Mouse (Mus musculus): ENCODE data around the gene Cdc40. TPM values are rescaled to one million over a fixed set of nuclear protein-coding genes. Genes with fewer than 3 reads are reported as not detected.

Cdc40 gene
- polyA plus RNA-seq, 1 experiment: 9.3 TPM

GRCm38 (mm10) chr10:40896656-40897055 lies 13.5 kb upstream of the Cdc40 start:
- H3K36me3 ChIP-seq (ENCODE audit: control insufficient read depth, insufficient read depth): no peaks in the 10 kb centered on the region
- TF ChIP-seq TCF3 (IDR thresholded peaks at IDR 0.05; ENCODE audit: insufficient read length, low read depth) (no peak), MYOG (IDR thresholded peaks at IDR 0.05; ENCODE audit: control insufficient read depth in 1 of 3, insufficient read depth in 1 of 3, insufficient read length in 2 of 3, low read depth in 2 of 3) (no peak), E2F4 (IDR thresholded peaks at IDR 0.05; ENCODE audit: insufficient read depth) (no peak), MAX (IDR thresholded peaks at IDR 0.05; ENCODE audit: low read depth) (no peak), CEBPB (IDR thresholded peaks at IDR 0.05; ENCODE audit: insufficient read depth, poor library complexity, severe bottlenecking) (no peak), SRF (IDR thresholded peaks at IDR 0.05; ENCODE audit: control insufficient read depth, insufficient read length, low read depth) (no peak), USF1 (IDR thresholded peaks at IDR 0.05; ENCODE audit: low read depth) (no peak), REST (IDR thresholded peaks at IDR 0.05; ENCODE audit: insufficient read depth, insufficient read length) (no peak), POLR2AphosphoS2 (IDR thresholded peaks at IDR 0.05; ENCODE audit: insufficient read length, low read depth) (no peak), MYOD1 (IDR thresholded peaks at IDR 0.05; ENCODE audit: control insufficient read depth in 1 of 3, insufficient read length in 2 of 3, low read depth in 2 of 3) (no peak)
- no peaks in the 10 kb centered on the region for H3K79me2 ChIP-seq (ENCODE audit: control insufficient read depth, insufficient read depth)
- no peak overlapping the region for H3K4me3 ChIP-seq
- H3K27me3 ChIP-seq (ENCODE audit: control insufficient read depth, insufficient read depth, insufficient read length): no peaks in the 10 kb centered on the region
- H3ac ChIP-seq (ENCODE audit: control insufficient read depth, insufficient read length): no peak overlapping the region
- H3K4me2 ChIP-seq (ENCODE audit: low read depth): no peak overlapping the region

- no peaks in the 10 kb centered on the region for H3K79me2 ChIP-seq (ENCODE audit: control insufficient read depth, insufficient read depth)
- no peak overlapping the region for H3K4me2 ChIP-seq (ENCODE audit: low read depth)
- no peak for TF ChIP-seq SRF (IDR thresholded peaks at IDR 0.05; ENCODE audit: control insufficient read depth, insufficient read length, low read depth)
- no peak for TF ChIP-seq MAX (IDR thresholded peaks at IDR 0.05; ENCODE audit: low read depth)
- no peak for TF ChIP-seq TCF12 (IDR thresholded peaks at IDR 0.05; ENCODE audit: insufficient read depth, poor library complexity, severe bottlenecking)
- TF ChIP-seq TCF3 (IDR thresholded peaks at IDR 0.05; ENCODE audit: insufficient read length, low read depth): no peak
- TF ChIP-seq USF1 (IDR thresholded peaks at IDR 0.05; ENCODE audit: low read depth): no peak
- TF ChIP-seq POLR2A (IDR thresholded peaks at IDR 0.05; ENCODE audit: insufficient read length, low read depth): no peak
- TF ChIP-seq CEBPB (IDR thresholded peaks at IDR 0.05; ENCODE audit: insufficient read depth, poor library complexity, severe bottlenecking): no peak
- no peak for TF ChIP-seq E2F4 (IDR thresholded peaks at IDR 0.05; ENCODE audit: insufficient read depth)
- TF ChIP-seq MYOD1 (IDR thresholded peaks at IDR 0.05; ENCODE audit: control insufficient read depth in 1 of 3, insufficient read length in 2 of 3, low read depth in 2 of 3): no peak
- no peak for TF ChIP-seq REST (IDR thresholded peaks at IDR 0.05; ENCODE audit: insufficient read depth, insufficient read length)
- TF ChIP-seq MYOG (IDR thresholded peaks at IDR 0.05; ENCODE audit: control insufficient read depth in 1 of 3, insufficient read depth in 1 of 3, insufficient read length in 2 of 3, low read depth in 2 of 3): no peak
- no peak for TF ChIP-seq POLR2AphosphoS2 (IDR thresholded peaks at IDR 0.05; ENCODE audit: insufficient read length, low read depth)
- H3K4me3 ChIP-seq: no peak overlapping the region
- no peaks in the 10 kb centered on the region for H3K36me3 ChIP-seq (ENCODE audit: control insufficient read depth, insufficient read depth)
- H3K27me3 ChIP-seq (ENCODE audit: control insufficient read depth, insufficient read depth, insufficient read length): no peaks in the 10 kb centered on the region
- no peak overlapping the region for H3ac ChIP-seq (ENCODE audit: control insufficient read depth, insufficient read length)
Measured at GRCm38 (mm10) chr10:40895765-40896164, 12.7 kb upstream of the Cdc40 start.

- H3K36me3 ChIP-seq (ENCODE audit: control insufficient read depth, insufficient read depth): no peaks in the 10 kb centered on the region
- no peak for TF ChIP-seq MAX (IDR thresholded peaks at IDR 0.05; ENCODE audit: low read depth)
- TF ChIP-seq SRF (IDR thresholded peaks at IDR 0.05; ENCODE audit: control insufficient read depth, insufficient read length, low read depth): no peak
- TF ChIP-seq CEBPB (IDR thresholded peaks at IDR 0.05; ENCODE audit: insufficient read depth, poor library complexity, severe bottlenecking): no peak
- no peak for TF ChIP-seq MYOD1 (IDR thresholded peaks at IDR 0.05; ENCODE audit: control insufficient read depth in 1 of 3, insufficient read length in 2 of 3, low read depth in 2 of 3)
- no peak for TF ChIP-seq POLR2AphosphoS2 (IDR thresholded peaks at IDR 0.05; ENCODE audit: insufficient read length, low read depth)
- TF ChIP-seq TCF12 (IDR thresholded peaks at IDR 0.05; ENCODE audit: insufficient read depth, poor library complexity, severe bottlenecking): no peak
- TF ChIP-seq USF1 (IDR thresholded peaks at IDR 0.05; ENCODE audit: low read depth): no peak
- no peak for TF ChIP-seq POLR2A (IDR thresholded peaks at IDR 0.05; ENCODE audit: insufficient read length, low read depth)
- TF ChIP-seq TCF3 (IDR thresholded peaks at IDR 0.05; ENCODE audit: insufficient read length, low read depth): no peak
- no peak for TF ChIP-seq MYOG (IDR thresholded peaks at IDR 0.05; ENCODE audit: control insufficient read depth in 1 of 3, insufficient read depth in 1 of 3, insufficient read length in 2 of 3, low read depth in 2 of 3)
- H3ac ChIP-seq (ENCODE audit: control insufficient read depth, insufficient read length): no peak overlapping the region
- H3K27me3 ChIP-seq (ENCODE audit: control insufficient read depth, insufficient read depth, insufficient read length): no peaks in the 10 kb centered on the region
- H3K4me3 ChIP-seq: no peak overlapping the region
- H3K79me2 ChIP-seq (ENCODE audit: control insufficient read depth, insufficient read depth): no peaks in the 10 kb centered on the region
- H3K4me2 ChIP-seq (ENCODE audit: low read depth): no peak overlapping the region
Measured at GRCm38 (mm10) chr10:40889146-40889545, 6.0 kb upstream of the Cdc40 start.

- Histone ChIP-seq H3K4me2 (ENCODE audit: low read depth) (no peak overlapping the region), H3K4me3 (no peak overlapping the region), H3ac (ENCODE audit: control insufficient read depth, insufficient read length) (no peak overlapping the region), H3K79me2 (ENCODE audit: control insufficient read depth, insufficient read depth) (no peaks in the 10 kb centered on the region), H3K36me3 (ENCODE audit: control insufficient read depth, insufficient read depth) (no peaks in the 10 kb centered on the region), H3K27me3 (ENCODE audit: control insufficient read depth, insufficient read depth, insufficient read length) (no peaks in the 10 kb centered on the region)
- TF ChIP-seq MYOD1 (IDR thresholded peaks at IDR 0.05; ENCODE audit: control insufficient read depth in 1 of 3, insufficient read length in 2 of 3, low read depth in 2 of 3) (no peak), SRF (IDR thresholded peaks at IDR 0.05; ENCODE audit: control insufficient read depth, insufficient read length, low read depth) (no peak), TCF12 (IDR thresholded peaks at IDR 0.05; ENCODE audit: insufficient read depth, poor library complexity, severe bottlenecking) (no peak), MAX (IDR thresholded peaks at IDR 0.05; ENCODE audit: low read depth) (no peak), E2F4 (IDR thresholded peaks at IDR 0.05; ENCODE audit: insufficient read depth) (no peak), POLR2AphosphoS2 (IDR thresholded peaks at IDR 0.05; ENCODE audit: insufficient read length, low read depth) (no peak), MYOG (IDR thresholded peaks at IDR 0.05; ENCODE audit: control insufficient read depth in 1 of 3, insufficient read depth in 1 of 3, insufficient read length in 2 of 3, low read depth in 2 of 3) (no peak), CEBPB (IDR thresholded peaks at IDR 0.05; ENCODE audit: insufficient read depth, poor library complexity, severe bottlenecking) (no peak), REST (IDR thresholded peaks at IDR 0.05; ENCODE audit: insufficient read depth, insufficient read length) (no peak)
Measured at GRCm38 (mm10) chr10:40887316-40887715, 4.2 kb upstream of the Cdc40 start.

Data from myocyte (in vitro differentiated cells).